Comparison of ENCODE assay signal across 8 mouse cellular contexts in the genomic region with DNA sequence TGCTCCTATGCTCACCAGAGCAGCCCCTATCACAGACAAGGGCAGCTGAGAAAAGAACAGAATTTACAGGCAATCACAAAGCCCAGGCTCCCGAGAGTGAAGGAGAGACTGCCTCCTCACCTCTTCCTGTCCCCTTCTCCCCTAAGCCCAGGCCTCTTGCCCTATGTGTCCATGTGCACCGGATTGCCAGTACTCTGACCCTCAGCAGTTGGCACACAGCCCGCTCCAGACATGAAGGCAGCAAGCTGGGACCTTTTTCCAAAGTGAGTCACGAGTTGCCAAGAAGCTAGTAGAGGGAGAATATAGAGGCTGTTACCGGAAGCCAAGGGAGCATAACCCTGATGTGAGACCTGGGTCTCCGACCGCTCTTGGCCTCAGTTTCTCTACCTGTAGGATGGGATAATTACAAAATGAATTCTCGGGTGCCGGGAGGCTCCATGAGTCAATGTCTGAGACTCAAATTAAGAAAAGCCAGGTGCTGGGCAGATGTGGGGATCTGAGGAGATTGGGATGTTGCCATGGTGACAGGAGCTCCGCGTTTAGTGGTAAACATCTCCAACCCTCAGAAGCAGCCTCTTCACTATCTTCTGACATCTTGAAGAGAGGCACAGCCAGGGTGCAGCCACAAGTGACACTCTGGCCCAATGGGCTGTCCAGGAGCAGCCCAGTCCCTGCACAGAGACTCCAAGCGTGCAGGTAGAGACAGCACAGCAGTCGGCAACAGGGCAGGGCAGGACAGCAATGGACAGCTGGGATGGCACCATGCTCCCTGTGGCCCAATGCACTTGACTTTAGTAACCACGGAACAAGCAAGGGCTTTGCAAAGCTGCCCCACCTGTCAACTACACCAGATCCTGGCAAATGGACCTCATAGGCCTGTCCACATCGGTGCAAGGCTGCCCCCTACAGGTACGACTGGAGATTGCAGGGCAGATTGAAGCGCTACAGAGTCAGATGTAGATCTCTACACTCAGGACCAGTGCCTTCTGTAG. TPM values are rescaled to one million over a fixed set of nuclear protein-coding genes. Genes with fewer than 3 reads are reported as not detected.
A peak's percentile ranks its signal among the peaks of the same experiment; 100 is the strongest.
DNase-seq lines count a peak whose midpoint lies in the region; ATAC-seq lines count a peak whose summit lies in the region.

No protein-coding gene starts in this region.

- no peak overlapping the region for H3K27ac ChIP-seq in forebrain, embryonic 12.5 days
- no peak overlapping the region for H3K27ac ChIP-seq in heart, embryonic 16.5 days (ENCODE audit: low read length)
- H3K27ac ChIP-seq in liver, embryonic 12.5 days = no peak overlapping the region
- no peak overlapping the region for H3K27ac ChIP-seq in stomach, embryonic 14.5 days (ENCODE audit: low read length)

- peak; percentile 64 to 71 for DNase-seq in CD8-positive naive resting alpha-beta T cell, adult 2 months (ENCODE audit: low read depth in 2 of 2, low spot score in 2 of 2)
- DNase-seq in c-Kit-positive CD71-negative TER-119-negative erythroid progenitor cells, embryonic 14.5 days (ENCODE audit: low read depth) = peak; percentile 76
- DNase-seq in kidney, postnatal 25 days = peak; percentile 88 to 93
- DNase-seq in neural tube, embryonic 10.5 days (ENCODE audit: extremely low spot score, low spot score) = peak; percentile 95

- no peak overlapping the region for H3K9ac ChIP-seq in forebrain, embryonic 12.5 days
- H3K9ac ChIP-seq in heart, embryonic 16.5 days (ENCODE audit: low read length) = no peak overlapping the region
- H3K9ac ChIP-seq in liver, embryonic 12.5 days = no peak overlapping the region
- H3K9ac ChIP-seq in stomach, embryonic 14.5 days (replicated peaks; ENCODE audit: low read depth, low read length) = no peak overlapping the region

- no peak overlapping the region for H3K4me2 ChIP-seq in forebrain, embryonic 12.5 days
- no peak overlapping the region for H3K4me2 ChIP-seq in heart, embryonic 16.5 days (ENCODE audit: low read depth, low read length)
- H3K4me2 ChIP-seq in liver, embryonic 12.5 days = no peak overlapping the region
- H3K4me2 ChIP-seq in stomach, embryonic 14.5 days (replicated peaks; ENCODE audit: low read depth, low read length) = no peak overlapping the region

- no peak overlapping the region for H3K4me3 ChIP-seq in forebrain, embryonic 12.5 days (replicated peaks)
- H3K4me3 ChIP-seq in heart, embryonic 16.5 days (ENCODE audit: low read length) = no peak overlapping the region
- no peak overlapping the region for H3K4me3 ChIP-seq in liver, embryonic 12.5 days
- H3K4me3 ChIP-seq in stomach, embryonic 14.5 days (ENCODE audit: low read depth, low read length) = no peak overlapping the region

- peaks cover 43% of the 10 kb centered on the region for H3K27me3 ChIP-seq in forebrain, embryonic 12.5 days
- H3K27me3 ChIP-seq in heart, embryonic 16.5 days (ENCODE audit: control insufficient read depth, insufficient read depth, low read length) = peaks cover 28% of the 10 kb centered on the region
- H3K27me3 ChIP-seq in liver, embryonic 12.5 days (replicated peaks) = peaks cover 48% of the 10 kb centered on the region
- no peaks in the 10 kb centered on the region for H3K27me3 ChIP-seq in stomach, embryonic 14.5 days (ENCODE audit: control insufficient read depth, insufficient read depth, low read length)

- peak; percentile 53 for ATAC-seq in forebrain, embryonic 12.5 days (ENCODE audit: low FRiP score)
- peak; percentile 53; the same call in 1 of the 2 replicates for ATAC-seq in heart, embryonic 16.5 days (replicated peaks; ENCODE audit: extremely low read depth, insufficient read depth, low FRiP score)
- ATAC-seq in liver, embryonic 12.5 days = 0 out of 2 replicates have a peak, but pooled peaks have one; percentile 28
- ATAC-seq in stomach, embryonic 14.5 days (ENCODE audit: insufficient number of reproducible peaks, insufficient read depth, low FRiP score, low read depth) = peak; percentile 72

- WGBS in forebrain, embryonic 12.5 days = 53% methylated on average over 17 of the region's 17 CpGs
- WGBS in heart, embryonic 16.5 days = 45% methylated on average over 17 of the region's 17 CpGs
- WGBS in liver, embryonic 12.5 days (ENCODE audit: insufficient replicate concordance) = 44% methylated on average over 17 of the region's 17 CpGs
- 51% methylated on average over 17 of the region's 17 CpGs for WGBS in stomach, embryonic 14.5 days

- no peaks in the 10 kb centered on the region for H3K9me3 ChIP-seq in forebrain, embryonic 12.5 days
- H3K9me3 ChIP-seq in heart, embryonic 16.5 days (replicated peaks; ENCODE audit: control insufficient read depth, low read length) = no peaks in the 10 kb centered on the region
- H3K9me3 ChIP-seq in liver, embryonic 12.5 days (replicated peaks) = no peaks in the 10 kb centered on the region
- H3K9me3 ChIP-seq in stomach, embryonic 14.5 days (ENCODE audit: control insufficient read depth, low read depth, low read length) = no peaks in the 10 kb centered on the region

- H3K36me3 ChIP-seq in forebrain, embryonic 12.5 days (replicated peaks) = no peaks in the 10 kb centered on the region
- no peaks in the 10 kb centered on the region for H3K36me3 ChIP-seq in heart, embryonic 16.5 days (ENCODE audit: control insufficient read depth, insufficient read depth)
- no peaks in the 10 kb centered on the region for H3K36me3 ChIP-seq in liver, embryonic 12.5 days
- no peaks in the 10 kb centered on the region for H3K36me3 ChIP-seq in stomach, embryonic 14.5 days (ENCODE audit: control insufficient read depth, insufficient read depth, low read length)

- peaks cover 39% of the 10 kb centered on the region for H3K4me1 ChIP-seq in forebrain, embryonic 12.5 days
- H3K4me1 ChIP-seq in heart, embryonic 16.5 days (ENCODE audit: control insufficient read depth, insufficient read depth, low read length) = no peaks in the 10 kb centered on the region; the same call in 1 of the 2 replicates
- H3K4me1 ChIP-seq in liver, embryonic 12.5 days = peaks cover 14% of the 10 kb centered on the region
- H3K4me1 ChIP-seq in stomach, embryonic 14.5 days (ENCODE audit: control insufficient read depth, insufficient read depth, low read length) = no peaks in the 10 kb centered on the region

RNA-seq across cellular contexts. Expression of gene Prr5, which starts 55.6 kb away (rescaled TPM):
- 7.6 and 10.1 TPM in 2 replicates for polyA plus RNA-seq in forebrain, embryonic 12.5 days (2016; fragmentation: Nextera tagmentation; extraction: Ambion mirVana)
- 11.3 and 14.8 TPM in 2 replicates for polyA plus RNA-seq in heart, embryonic 16.5 days (2015; fragmentation: Nextera tagmentation; extraction: Ambion mirVana)
- 12.6 and 14.1 TPM in 2 replicates for polyA plus RNA-seq in liver, embryonic 12.5 days (2016; fragmentation: Nextera tagmentation; extraction: Ambion mirVana)
- 29.0 and 34.8 TPM in 2 replicates for polyA plus RNA-seq in stomach, embryonic 14.5 days (2014; fragmentation: Nextera tagmentation; extraction: Ambion mirVana)

RNA-seq across cellular contexts. Expression of gene Rtl6, which starts 56.2 kb away (rescaled TPM):
- polyA plus RNA-seq in forebrain, embryonic 12.5 days (2016; fragmentation: Nextera tagmentation; extraction: Ambion mirVana) = 48.8 and 56.2 TPM in 2 replicates
- 9.7 and 9.9 TPM in 2 replicates for polyA plus RNA-seq in heart, embryonic 16.5 days (2015; fragmentation: Nextera tagmentation; extraction: Ambion mirVana)
- 2.1 and 2.6 TPM in 2 replicates for polyA plus RNA-seq in liver, embryonic 12.5 days (2016; fragmentation: Nextera tagmentation; extraction: Ambion mirVana)
- 8.4 and 8.6 TPM in 2 replicates for polyA plus RNA-seq in stomach, embryonic 14.5 days (2014; fragmentation: Nextera tagmentation; extraction: Ambion mirVana)
